Mouse (Mus musculus): ENCODE results near the gene Slc19a2.

- TF ChIP-seq CTCF (IDR thresholded peaks at IDR 0.05; ENCODE audit: extremely low read depth, insufficient read length, insufficient replicate concordance, low read depth, low read length), result no peak
- no peak for TF ChIP-seq POLR2A (IDR thresholded peaks at IDR 0.05; ENCODE audit: low read depth, low read length)
Observed at GRCm38 (mm10) chr1:164287406-164287805, 38.6 kb downstream of the Slc19a2 start.
